Mouse (Mus musculus) olfactory bulb, adult 2 months (tissue): ENCODE results near the gene Phactr1. TPM values are rescaled to one million over a fixed set of nuclear protein-coding genes. Genes with fewer than 3 reads are reported as not detected.
A peak's percentile ranks its signal among the peaks of the same experiment; 100 is the strongest.

Experiments used
- H3K27ac ChIP-seq: fragments of 200-500 bp; 2 replicates; pipeline ENCODE4 v1.5.1; 2012; ENCODE audit warnings: low read depth, low read length; ENCODE audit not compliant: insufficient read depth
- H3K4me1 ChIP-seq: fragments of 200-500 bp; 2 replicates; pipeline ENCODE4 v1.6.1; 2012; ENCODE audit warnings: low read length; ENCODE audit not compliant: control insufficient read depth, insufficient read depth
- H3K4me3 ChIP-seq: fragments of 200-500 bp; 2 replicates; pipeline ENCODE4 v1.5.1; 2012; ENCODE audit warnings: mild to moderate bottlenecking, low read depth, low read length, moderate library complexity; ENCODE audit not compliant: insufficient read depth
- CTCF ChIP-seq: fragments of 200-500 bp; IDR thresholded peaks from 2 replicates; pipeline ENCODE4 v1.5.1; 2012; ENCODE audit warnings: low read depth, mild to moderate bottlenecking, low read length, moderate library complexity; ENCODE audit not compliant: insufficient read depth
- POLR2A ChIP-seq: fragments of 200-500 bp; IDR thresholded peaks from 2 replicates; pipeline ENCODE4 v1.6.1; 2012; ENCODE audit warnings: mild to moderate bottlenecking, low read depth, low read length, moderate library complexity; ENCODE audit not compliant: insufficient read depth
- WGBS: fragments of 180-500 bp; shearing (Covaris S2); methylation state at CpG from one replicate; pipeline ENCODE4 v1.1.7; 2018; 5-methylcytosine and 5-hydroxymethylcytosine counted together
- polyA plus RNA-seq: library from polyadenylated mRNA; stranded (reverse); fragments of >200 nt; gene quantifications from 2 replicates; pipeline ENCODE4 v1.2.4, GENCODE M21; 2012; ENCODE audit warnings: low replicate concordance; ENCODE audit not compliant: missing spikeins, insufficient read depth, insufficient read length

Gene Phactr1
- polyA plus RNA-seq, 1 experiment, result not detected

DNA sequence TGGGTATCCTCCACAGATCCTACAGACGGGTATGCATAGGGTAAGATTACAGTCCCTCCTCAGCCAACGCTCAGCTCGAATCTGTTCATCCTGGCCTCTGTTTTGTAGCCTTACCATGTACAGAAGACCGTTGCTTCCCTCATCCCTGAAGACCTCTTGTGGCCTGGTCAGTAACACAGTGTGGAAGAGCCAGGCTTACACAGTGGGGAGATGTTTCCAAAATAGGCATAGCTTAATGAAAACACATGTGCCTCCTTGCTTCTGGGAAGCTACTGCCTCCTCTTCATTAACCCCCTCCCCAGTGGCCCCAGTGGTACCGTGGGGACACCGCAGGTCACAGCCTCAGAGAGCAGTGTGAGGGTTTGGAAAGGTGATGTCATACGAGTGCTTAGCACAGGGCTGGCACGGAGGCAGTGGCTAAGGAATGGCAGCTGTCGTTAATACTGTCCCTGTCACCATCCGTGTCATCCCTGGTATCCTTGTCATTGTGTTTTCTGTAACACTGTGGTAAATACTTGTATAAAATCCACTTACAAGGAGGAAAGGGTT is 268.4 kb downstream of the Phactr1 start:
- H3K4me1 ChIP-seq, result peaks cover 19% of the 10 kb centered on the region
- no peak overlapping the region for H3K4me3 ChIP-seq
- H3K27ac ChIP-seq, result no peak overlapping the region
- 88% methylated on average over 10 of the region's 10 CpGs for WGBS
- TF ChIP-seq CTCF (no peak), POLR2A (no peak)

DNA sequence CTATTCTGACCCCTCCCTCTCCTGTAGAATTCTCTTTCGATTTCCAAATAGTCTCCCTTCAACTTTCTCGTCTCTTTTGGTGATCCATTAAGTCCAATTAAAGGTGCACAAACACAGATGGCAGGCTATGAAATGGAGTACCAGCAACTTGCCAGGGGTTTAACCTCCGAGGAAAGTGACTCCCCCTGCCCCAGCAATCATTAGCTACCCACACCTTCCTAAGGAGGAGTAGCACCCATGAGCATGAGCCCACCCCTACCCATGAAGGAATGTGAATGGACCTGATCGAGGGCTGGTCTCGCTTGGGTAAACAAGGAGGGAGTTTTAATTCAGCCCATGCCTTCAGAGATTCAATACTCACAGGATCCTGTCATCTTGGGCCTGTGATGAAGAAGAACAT is 268.9 kb downstream of the Phactr1 start:
- 81% methylated on average over 5 of the region's 5 CpGs for WGBS
- H3K4me3 ChIP-seq, result no peak overlapping the region
- peaks cover 19% of the 10 kb centered on the region for H3K4me1 ChIP-seq
- TF ChIP-seq CTCF (no peak), POLR2A (no peak)
- no peak overlapping the region for H3K27ac ChIP-seq

DNA sequence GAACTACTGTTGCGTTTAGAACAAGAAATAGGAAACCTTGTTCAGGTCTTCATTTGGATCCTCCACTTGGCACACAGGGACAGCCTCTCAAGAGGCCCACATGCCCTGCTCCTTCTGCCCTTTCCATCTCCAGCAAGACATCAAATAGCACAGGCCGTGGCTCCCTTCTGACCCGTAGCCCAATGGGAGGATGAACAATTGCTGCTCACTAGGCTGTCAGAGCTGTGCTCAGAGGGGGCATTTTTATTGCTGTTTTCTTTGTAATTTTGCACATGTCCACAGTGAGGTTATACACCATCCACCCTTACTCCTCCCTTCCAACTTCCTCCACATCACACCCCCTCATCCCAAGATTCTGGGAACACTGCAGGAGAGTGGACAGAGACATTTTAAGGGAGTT is 269.6 kb downstream of the Phactr1 start:
- 93% methylated on average over 3 of the region's 3 CpGs for WGBS
- H3K4me1 ChIP-seq, result peaks cover 19% of the 10 kb centered on the region
- no peak overlapping the region for H3K4me3 ChIP-seq
- TF ChIP-seq CTCF (no peak), POLR2A (no peak)
- no peak overlapping the region for H3K27ac ChIP-seq

DNA sequence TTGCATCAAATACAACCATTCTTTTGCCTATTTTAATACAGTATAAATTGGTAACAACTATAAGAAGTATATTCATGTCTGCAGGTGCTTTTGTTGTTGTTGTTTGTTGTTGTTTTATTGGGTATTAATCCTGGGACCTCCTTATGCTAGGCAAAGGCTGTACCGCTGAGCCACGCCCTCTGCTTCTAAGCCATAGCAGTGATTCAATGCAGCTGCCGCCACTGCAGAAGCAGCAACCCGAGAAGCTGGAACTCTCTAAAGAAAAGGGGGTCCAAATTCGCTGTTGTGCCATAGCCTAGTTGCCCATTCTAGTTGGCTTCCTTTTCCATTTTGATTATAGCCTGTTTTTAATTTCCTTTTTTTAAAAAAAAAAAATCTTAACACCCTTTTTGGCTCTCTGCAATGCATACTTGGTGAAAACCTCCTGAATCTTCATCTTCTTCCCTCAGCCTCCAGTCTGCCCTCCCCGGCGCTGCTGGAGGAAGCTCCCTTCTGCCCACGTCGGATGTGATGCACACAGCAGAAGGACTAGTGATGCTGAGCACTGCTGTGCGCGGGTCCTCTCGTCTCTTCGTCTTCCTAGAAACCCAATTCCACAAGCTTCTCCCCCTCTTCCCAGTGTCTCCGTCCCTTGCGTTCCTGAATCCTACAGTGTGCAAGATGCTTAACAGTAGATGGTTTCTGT is 271.8 kb downstream of the Phactr1 start:
- Histone ChIP-seq H3K27ac (peak overlapping the region; percentile 47; the same call in 1 of the 2 replicates), H3K4me3 (peak overlapping the region; percentile 18; the same call in 1 of the 2 replicates), H3K4me1 (peaks cover 17% of the 10 kb centered on the region)
- no peak for TF ChIP-seq POLR2A
- TF ChIP-seq CTCF, result no peak
- WGBS, result 34% methylated on average over 15 of the region's 15 CpGs

DNA sequence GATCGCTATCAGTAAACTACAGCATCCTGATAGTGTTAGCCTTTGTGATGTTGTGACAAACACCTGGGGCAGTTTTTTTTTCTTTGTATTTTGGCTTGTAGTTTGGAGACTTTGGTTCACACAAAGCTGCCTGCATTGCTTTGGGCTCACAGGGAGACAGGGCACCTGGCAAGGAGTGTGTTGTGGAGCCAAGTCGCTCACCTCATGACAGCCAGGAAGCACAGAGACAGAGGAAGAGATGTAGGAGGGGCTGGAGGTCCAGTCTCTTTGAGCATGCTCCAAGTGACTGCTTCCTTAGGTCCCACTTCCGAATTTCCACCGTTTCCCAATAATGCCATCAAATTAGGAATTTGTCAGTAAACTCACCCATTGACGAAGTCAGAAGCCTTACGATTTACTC is 272.6 kb downstream of the Phactr1 start:
- WGBS, result 97% methylated on average over 6 of the region's 6 CpGs
- Histone ChIP-seq H3K4me1 (peaks cover 17% of the 10 kb centered on the region), H3K27ac (no peak overlapping the region), H3K4me3 (no peak overlapping the region)
- no peak for TF ChIP-seq POLR2A
- TF ChIP-seq CTCF, result no peak

DNA sequence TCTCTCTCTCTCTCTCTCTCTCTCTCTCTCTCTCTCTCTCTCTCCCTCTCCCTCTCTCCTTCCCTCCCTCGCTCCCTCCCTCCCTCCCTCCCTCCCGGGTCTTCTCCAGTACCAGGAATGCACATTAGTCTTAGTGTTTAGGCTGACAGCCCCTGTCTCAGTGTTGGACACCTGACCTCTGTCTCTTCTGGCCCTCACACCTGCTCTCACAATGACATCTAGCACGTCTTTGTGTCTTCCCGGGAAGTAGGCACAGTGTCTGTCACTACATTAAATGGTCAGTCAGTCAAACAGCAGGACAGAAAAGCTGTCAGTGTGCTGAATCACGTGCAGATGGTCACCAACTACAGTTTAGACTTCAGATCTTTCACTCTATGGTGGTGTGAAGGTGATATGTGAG is 273.7 kb downstream of the Phactr1 start:
- Histone ChIP-seq H3K4me3 (no peak overlapping the region), H3K27ac (no peak overlapping the region), H3K4me1 (peaks cover 15% of the 10 kb centered on the region)
- 66% methylated on average over 5 of the region's 5 CpGs for WGBS
- no peak for TF ChIP-seq CTCF
- TF ChIP-seq POLR2A, result no peak

DNA sequence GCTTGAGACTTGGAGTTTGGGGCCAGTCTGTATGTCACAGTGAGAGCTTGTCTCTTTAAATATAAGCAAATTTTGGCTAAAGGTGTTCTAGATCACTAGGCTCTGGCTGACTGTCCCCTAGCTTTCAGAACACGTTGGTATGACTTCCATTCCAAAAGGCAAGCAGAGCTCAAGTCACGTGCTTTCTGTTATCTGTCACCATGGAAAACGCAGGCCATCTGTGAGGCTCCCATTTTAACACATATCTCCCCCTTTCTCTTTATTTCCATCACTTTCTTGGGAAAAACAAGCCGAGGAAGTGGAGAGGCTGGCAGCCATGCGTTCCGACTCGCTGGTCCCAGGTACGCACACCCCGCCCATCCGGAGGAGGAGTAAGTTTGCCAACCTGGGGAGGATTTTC is 275.9 kb downstream of the Phactr1 start:
- Histone ChIP-seq H3K4me1 (peaks cover 6% of the 10 kb centered on the region), H3K4me3 (no peak overlapping the region), H3K27ac (no peak overlapping the region)
- TF ChIP-seq POLR2A, result no peak
- no peak for TF ChIP-seq CTCF
- 91% methylated on average over 10 of the region's 10 CpGs for WGBS

DNA sequence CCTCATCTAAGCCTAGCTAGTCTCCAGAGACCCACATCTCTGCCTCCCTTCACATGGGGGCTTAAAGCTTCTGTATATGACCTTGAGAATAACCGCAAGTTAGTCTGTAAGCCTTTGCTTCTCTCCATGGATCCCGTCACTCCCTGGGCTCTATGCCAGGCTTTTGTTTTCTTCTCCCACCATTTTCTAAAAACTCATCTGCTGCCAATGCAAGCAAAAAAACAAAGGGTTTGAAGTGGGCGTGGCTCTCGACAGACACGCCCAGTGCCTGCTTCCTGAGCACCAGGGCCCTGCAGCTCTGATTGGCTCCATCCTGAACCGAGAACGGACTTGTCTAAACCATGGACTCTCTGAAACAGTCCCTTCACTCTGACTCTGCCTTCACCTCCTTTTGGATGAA is 277.4 kb downstream of the Phactr1 start:
- Histone ChIP-seq H3K4me3 (no peak overlapping the region), H3K4me1 (0 out of 2 replicates have a peak, but pooled peaks cover 2% of the 10 kb centered on the region), H3K27ac (no peak overlapping the region)
- no peak for TF ChIP-seq CTCF
- 48% methylated on average over 7 of the region's 7 CpGs for WGBS

DNA sequence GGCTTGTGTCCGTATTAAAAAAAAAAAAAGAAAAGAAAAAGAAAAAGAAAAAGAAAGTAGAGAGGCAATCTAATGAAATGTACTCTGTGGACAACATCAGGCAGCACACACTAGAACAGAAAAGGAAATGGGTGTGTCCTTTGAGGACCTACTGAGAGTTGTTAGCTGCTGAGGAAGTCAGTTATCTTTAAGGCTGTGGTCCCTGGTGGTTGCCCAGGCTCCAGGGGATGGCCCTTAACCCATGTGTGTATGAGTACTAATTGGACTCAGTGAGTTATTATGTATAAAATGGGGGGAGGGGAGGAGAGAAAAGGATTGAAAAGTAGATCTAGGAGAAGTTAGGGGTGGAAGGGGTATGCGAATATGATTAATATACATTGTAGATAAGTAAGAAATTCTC is 278.4 kb downstream of the Phactr1 start:
- H3K4me3 ChIP-seq, result no peak overlapping the region
- WGBS, result 92% methylated on average over 2 of the region's 2 CpGs
- TF ChIP-seq POLR2A (no peak), CTCF (no peak)
- H3K27ac ChIP-seq, result no peak overlapping the region
- H3K4me1 ChIP-seq, result 0 out of 2 replicates have a peak, but pooled peaks cover 2% of the 10 kb centered on the region
